Mouse (Mus musculus) cerebellum, postnatal 36 days (tissue): ENCODE measurements around the gene Srd5a1.

ENCODE experiments used
- DNase-seq, 2 experiments: peaks; one replicate each; pipeline ENCODE4 v3.0.0; 2021 to 2022; ENCODE audit warnings: mixed read lengths in 2 of 2

Srd5a1 gene

DNA sequence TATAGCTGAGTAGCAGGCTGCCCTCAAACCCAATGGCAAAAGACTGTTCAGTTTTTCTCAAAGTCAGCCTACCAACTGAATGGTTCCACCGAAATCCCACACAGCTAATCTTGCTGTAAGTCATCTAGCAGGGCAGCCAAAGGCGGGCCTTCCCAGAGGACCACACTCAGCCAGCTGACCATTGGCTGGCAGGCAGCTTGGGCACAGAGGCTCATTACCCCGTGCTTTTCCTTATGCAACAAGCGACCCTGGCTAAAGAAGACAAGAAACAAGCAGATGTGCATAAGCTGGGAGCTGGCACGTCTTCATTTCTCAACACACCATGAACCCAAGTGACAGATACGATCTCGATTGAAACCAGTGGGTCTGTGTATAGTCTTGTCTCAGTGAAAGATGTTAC is 73.9 kb downstream of the Srd5a1 start:
- DNase-seq: no peak

GRCm38 (mm10) chr13:69536021-69536420 is 75.2 kb downstream of the Srd5a1 start:
- no peak for DNase-seq

DNA sequence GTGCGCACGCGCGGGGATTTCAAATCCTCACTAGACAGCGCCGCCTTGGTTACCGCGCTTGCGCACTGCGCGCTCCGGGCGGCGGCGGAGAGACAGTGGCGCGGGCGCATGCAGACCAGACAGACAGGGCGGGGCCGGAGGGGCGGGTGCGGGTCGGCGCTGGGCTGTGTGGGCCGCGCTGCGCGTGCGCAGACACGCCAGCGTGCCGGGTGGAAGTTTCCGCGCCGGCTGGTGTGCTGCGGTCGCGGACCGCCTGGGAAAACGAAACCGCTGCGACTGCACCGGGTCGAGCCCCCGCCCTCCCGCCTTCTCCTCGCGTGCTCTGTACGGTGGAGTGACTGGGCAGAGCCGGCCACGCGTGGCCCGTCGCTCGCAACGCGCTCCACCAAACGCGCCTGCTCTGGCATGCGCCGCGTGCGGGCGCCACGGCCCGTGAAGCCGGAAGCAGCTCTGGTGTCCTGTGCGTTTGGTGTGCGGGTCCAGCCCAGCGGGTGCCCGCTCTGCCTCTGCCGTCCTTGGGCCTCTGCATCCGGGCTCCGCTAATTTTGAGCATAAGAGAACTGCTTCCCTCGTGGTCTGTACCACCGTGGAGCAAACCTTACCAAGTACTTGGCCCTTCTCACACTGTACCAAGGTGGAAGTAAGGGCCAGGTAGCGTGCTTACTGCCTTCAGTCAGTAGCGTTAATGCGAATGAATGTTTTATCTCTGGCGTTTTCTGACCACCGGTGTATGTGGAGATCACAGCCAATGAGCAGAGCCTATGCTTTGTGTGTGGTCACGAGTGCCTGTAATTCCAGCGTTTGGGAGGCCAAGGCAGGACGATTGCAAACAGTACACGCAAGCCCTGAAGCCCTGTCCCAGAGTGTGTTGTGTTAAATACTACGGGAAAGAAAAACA is 76.3 kb downstream of the Srd5a1 start:
- DNase-seq: peak; percentile 98 to 99

DNA sequence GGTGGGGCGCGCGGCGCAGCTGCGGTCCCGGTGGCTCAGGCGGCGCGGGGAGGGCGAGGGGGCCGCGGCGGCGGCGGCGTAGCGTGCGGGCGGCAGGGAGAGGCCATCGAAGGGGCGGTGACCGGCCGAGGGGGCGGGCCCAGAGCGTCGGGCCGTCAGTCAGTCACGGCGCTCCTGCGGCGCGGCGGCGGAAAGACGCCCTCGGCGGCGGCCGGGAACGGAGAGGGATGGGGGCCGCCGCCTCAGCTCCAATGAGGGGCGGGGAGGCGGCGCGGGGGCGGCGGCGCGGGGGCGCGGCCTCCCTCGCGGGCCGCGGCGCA is 76.9 kb downstream of the Srd5a1 start, which contains the start of gene Tent4a:
Gene Tent4a (minus strand): TSS at position 284 of the 320 bp plus-strand sequence.
- DNase-seq: no peak

DNA sequence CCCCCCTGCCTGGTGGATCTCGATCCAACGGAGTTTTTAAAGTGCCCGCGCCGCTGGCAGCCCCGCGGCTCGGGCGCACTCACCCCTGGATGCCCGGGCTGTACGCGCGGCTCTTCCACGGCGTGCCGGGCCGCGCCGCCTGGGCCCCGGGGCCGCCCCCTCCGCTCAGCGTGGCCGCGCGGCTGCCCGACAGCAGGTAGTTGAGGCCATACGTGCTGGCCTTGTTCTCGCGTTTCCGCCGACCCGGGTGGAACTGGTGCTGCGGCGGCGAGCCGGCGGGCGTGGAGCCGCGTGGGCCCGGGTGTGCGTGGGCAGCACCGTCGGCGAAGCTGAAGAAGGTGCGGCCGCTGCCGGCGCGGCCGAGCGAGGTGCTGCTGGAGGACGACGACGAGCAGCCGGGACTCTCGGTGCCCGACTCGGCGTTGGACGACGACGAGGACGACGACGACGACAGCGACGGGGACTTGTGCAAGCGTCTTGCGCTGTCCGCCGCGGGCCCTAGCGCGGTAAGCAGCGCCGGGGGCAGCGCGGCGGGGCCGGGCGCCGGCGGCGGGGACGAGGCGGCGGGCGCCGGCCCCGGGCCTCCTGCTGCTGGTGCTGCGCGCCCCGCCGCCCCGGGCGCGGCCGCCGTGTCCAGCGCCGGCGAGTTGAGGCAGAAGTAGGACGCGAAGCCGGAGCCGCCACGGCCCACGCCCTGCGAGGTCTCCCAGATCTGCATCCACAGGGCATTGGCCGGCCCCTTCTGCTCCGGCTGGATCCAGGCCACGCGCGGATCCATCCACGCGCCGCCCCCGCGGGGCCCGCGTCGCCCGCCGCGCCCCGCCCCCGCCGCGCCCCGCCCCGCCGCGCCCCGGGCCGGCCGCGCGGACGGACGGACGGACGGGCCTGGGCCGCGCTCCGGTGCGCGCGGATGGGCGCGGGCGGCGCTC is 77.6 kb downstream of the Srd5a1 start, which contains the start of gene Nsun2:
Gene Nsun2 (plus strand): TSS at position 342 of the 929 bp plus-strand sequence.
- DNase-seq: peak; percentile 73 to 80

DNA sequence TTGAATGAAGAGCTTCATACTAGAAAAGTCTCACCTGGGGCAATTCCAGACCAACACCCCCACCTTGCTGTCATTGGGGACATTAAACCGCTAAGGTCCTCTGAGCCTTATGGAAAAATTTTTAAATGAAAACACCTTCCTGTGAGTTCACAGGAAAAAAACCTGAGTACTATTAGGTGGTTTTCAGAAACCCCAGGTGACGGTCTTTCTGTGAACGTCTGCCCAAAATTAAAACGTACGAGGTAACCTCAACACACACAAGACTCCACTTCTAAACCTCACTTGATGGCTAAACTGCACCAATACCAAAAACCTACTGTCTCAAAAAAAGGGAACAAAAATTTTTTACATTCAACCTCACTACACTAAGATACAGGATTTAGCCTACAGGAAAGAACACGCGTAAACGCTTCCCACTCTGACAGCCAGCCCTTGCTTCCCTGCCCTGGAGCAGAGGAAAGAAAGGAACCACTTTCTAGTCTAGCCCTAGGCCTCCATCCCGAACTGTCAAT is 78.3 kb downstream of the Srd5a1 start:
- DNase-seq: no peak

DNA sequence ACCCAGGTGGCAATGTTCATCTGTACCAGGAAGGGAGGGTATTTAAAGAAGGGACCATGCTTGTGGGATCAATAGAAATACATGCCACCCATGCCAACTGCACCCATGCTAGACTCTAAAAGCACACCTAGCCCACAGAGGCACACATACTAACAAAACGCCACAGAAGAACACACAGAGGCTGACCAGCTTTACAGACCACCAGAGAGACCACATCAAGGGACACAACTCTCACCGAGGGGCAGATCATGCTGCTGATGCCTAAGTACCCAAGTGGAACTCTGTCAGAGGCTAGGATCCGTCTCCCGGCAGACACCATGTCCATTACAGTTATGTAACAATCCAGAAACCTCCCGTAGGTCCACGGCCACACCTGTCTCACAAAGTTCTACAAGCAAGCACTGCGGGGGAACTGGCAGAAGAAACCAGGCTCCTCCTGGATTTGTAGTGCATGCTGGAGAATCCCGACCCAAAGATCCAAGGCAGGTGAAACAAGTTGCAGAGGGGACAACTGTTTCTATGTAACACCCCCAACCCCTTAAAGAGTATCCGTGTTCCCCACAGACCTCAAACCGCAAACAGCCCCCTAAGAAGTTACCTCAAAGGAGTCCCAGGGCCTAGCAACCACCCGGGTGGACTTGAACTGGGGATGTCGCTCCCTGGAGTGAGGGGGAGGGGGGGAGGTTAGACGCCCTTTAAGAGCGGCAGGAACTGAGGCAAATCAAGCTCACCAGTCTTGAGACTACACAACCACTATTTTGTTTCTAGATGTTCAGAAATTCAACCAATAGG is 78.9 kb downstream of the Srd5a1 start:
- DNase-seq: no peak

- DNase-seq: no peak
Observed at GRCm38 (mm10) chr13:69531431-69531830, 79.8 kb downstream of the Srd5a1 start.

- DNase-seq: no peak
Observed at GRCm38 (mm10) chr13:69530951-69531350, 80.3 kb downstream of the Srd5a1 start.

- peak; percentile 57 to 59 for DNase-seq
Observed at GRCm38 (mm10) chr13:69530156-69530555, 81.1 kb downstream of the Srd5a1 start.

DNA sequence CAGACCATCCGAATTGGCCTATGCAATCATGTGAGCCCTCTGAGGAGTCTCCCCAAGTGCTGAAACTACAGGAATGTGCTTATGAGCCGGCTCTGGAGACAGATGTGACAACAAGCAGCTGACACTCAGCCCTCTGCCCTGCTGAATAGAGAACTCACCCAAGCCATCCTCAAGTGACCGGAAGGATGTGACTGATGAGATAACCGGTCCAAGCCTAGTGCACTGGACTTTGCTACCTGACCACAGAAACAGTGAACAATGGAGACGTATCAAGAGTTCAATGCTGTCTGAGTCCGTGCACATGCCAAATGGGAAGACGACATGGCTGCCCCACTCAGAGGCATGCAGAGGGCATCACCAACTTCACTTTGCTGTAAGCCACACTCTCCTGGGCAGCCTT is 82.7 kb downstream of the Srd5a1 start:
- no peak for DNase-seq

DNA sequence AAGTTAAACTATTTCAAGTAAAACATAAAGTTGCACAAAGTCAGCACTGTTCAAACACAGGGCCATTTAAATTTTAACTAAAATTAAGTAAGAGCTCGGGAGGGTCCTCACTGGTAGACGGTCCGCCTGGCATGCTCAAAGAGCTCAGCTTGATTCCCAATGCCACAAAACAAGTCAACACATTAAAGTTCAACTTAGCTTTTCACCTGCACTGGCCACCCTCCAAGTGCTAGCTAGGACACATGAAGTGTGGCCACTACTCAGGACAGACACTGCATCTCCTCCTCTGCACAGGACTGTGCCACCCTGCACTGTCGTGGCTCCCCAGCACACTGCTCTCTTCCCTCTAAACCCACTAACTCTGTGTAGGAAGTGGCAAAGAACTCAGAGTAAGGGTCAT is 85.4 kb downstream of the Srd5a1 start:
- DNase-seq: no peak

DNA sequence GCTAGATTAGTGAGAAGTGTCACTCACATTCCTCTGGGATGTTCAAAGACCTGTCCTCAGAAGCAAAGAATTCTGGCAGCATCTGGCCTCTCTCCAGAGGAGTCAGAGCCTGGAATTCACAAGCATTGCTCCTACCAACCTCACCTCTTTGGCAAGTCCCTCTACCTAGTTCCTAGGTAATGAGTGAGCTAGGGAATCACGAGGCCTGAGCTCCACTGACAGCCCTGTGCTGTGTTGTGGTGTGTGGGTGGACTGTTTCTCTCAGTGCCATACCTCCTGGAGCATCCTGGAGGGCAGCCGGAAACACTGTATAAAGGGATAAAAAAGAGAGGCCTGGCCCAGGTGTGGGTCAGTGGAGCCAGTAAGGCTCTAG is 87.1 kb downstream of the Srd5a1 start:
- DNase-seq: peak in 1 of 2 experiments; percentile 31
